Mouse (Mus musculus): Measurements from ENCODE around the gene Tmem256.

Gene Tmem256

GRCm38 (mm10) chr11:69886907-69887635 is 48.8 kb downstream of the Tmem256 start:
- no peak for DNase-seq

All from cerebellum, adult 18-20 months (tissue).